In the genomic region with DNA sequence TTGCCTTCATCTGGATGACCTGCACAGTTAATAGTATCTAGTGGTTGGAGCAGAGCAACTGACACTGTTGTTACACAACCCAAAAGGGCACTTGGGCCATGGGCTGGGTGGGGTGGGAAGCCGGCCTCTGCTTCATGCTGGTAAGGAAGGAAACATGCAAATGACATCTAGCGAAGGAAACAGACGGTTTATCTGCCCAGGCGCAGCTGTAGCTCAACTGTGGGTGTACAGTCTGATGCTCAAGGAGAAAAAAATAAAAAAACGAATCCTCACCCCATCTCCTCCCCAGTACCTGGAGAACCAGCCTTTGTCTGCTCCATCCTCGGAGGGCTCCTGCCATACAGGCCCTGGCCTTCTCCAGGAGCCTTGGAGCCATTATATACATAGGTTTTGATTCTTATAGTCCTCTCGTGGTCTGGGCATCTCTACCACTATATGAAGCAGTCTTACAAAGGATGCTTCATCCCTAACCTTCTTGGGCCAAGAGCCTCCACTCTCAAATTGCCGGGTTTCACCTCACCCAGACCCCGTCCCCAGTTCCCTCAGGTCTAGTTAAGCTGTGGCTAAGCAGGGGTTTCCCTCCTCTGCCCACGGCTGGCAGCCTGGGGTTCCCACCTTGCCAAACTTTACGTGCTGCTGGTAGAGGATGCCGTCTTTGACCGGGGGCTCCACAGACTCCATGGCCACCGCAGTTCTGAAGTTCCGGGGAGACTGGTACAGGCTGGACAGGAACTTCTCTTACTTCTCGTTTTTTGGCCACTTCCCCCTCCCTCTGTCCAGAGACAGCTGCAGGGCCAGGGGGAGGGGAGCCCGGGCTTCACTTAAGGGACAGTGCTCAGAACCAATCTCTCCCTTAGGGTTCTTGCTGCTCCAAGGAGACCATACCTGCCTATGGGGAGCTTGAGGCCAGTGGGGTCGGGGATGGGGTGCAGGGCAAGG, we compare ENCODE assay signal across 1 mouse cellular context.
TF ChIP-seq lines count a peak whose summit lies in the region.

No protein-coding gene starts in this region.

TF ChIP-seq in MEL, 35 proteins besides CTCF, POLR2A, EP300 and RAD21:
- TF ChIP-seq ZMIZ1 (IDR thresholded peaks at IDR 0.05; ENCODE audit: low read depth, low read length) (no peak), MAZ (IDR thresholded peaks at IDR 0.05; ENCODE audit: low read depth, low read length) (0 out of 2 replicates have a peak, but pooled peaks have one; percentile 56), ZNF384 (IDR thresholded peaks at IDR 0.05; ENCODE audit: low read depth, low read length) (peak; percentile 89), TBP (IDR thresholded peaks at IDR 0.05; ENCODE audit: low read depth, low read length) (peak; percentile 78), MYC (IDR thresholded peaks at IDR 0.05; ENCODE audit: low read depth, low read length) (no peak), TAL1 (IDR thresholded peaks at IDR 0.05; ENCODE audit: low read length) (peak; percentile 81), MXI1 (IDR thresholded peaks at IDR 0.05; ENCODE audit: low read depth, low read length) (no peak), TCF12 (IDR thresholded peaks at IDR 0.05; ENCODE audit: low read depth, low read length) (peak; percentile 56; the same call in 1 of the 2 replicates), GATA1 (IDR thresholded peaks at IDR 0.05; ENCODE audit: low read depth, low read length) (peak; percentile 82), ETS1 (IDR thresholded peaks at IDR 0.05; ENCODE audit: low read depth, low read length) (peak; percentile 72; the same call in 1 of the 2 replicates), SIN3A (IDR thresholded peaks at IDR 0.05; ENCODE audit: low read length) (peak; percentile 40), ZKSCAN1 (IDR thresholded peaks at IDR 0.05; ENCODE audit: low read depth, low read length) (no peak), NRF1 (IDR thresholded peaks at IDR 0.05; ENCODE audit: insufficient read depth, low read depth, low read length, poor library complexity, severe bottlenecking) (peak; percentile 31; the same call in 1 of the 2 replicates), MYB (IDR thresholded peaks at IDR 0.05; ENCODE audit: low read depth, low read length) (peak; percentile 61), SMC3 (IDR thresholded peaks at IDR 0.05; ENCODE audit: low read depth, low read length) (0 out of 2 replicates have a peak, but pooled peaks have one; percentile 2)
TF ChIP-seq in MEL: peak in this region for 11.
